Mouse (Mus musculus) kidney, adult 2 months (tissue): ENCODE data around the gene Aplp1.

ENCODE experiments used
- CTCF ChIP-seq: fragments of 200-500 bp; conservative IDR thresholded peaks from 2 replicates; pipeline ENCODE4 v1.5.1; 2011; ENCODE audit warnings: low read depth, mild to moderate bottlenecking, control low read depth, low read length, moderate library complexity, mixed read lengths; ENCODE audit not compliant: insufficient read depth, insufficient read length
- POLR2A ChIP-seq: fragments of 200-500 bp; IDR thresholded peaks from one replicate; pipeline ENCODE4 v1.6.1; 2011; ENCODE audit warnings: low read depth, low read length, control low read depth

DNA sequence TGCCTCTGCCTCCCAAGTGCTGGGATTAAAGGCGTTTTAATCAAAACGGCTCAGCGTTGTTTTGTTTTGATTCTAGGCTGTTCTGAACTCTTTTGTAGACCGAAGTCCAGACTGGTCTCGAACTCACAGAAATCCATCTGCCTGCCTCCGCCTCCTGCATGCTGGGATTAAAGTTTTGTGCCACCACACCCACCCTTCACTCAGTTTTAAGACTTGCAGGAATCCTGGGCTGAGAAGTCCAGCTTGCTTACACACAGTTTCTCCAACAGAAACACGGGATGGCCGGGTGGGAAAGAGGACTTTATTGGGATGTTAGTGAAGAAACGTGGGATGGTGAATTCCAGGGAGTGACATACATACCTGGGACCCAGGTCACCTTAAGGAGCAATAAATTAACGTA is 10.6 kb downstream of the Aplp1 start:
- no peak for TF ChIP-seq CTCF
- no peak for TF ChIP-seq POLR2A
